31 mouse cellular contexts compared by ENCODE assay signal in genomic region chr15:89350447-89350846, GRCm38 (mm10). TPM values are rescaled to one million over a fixed set of nuclear protein-coding genes. Genes with fewer than 3 reads are reported as not detected.
A peak's percentile ranks its signal among the peaks of the same experiment; 100 is the strongest.
DNase-seq lines count a peak whose midpoint lies in the region; ATAC-seq lines count a peak whose summit lies in the region.
"Had no signal": no experiment of that assay in that cellular context is flagged by ENCODE, and none has a peak within 500 bp of the region (broad histone marks: within the 10 kb centered on the region; RNA-seq: fewer than 3 reads in every experiment).

No protein-coding gene starts in this region.

- H3K27ac ChIP-seq in heart, embryonic 10.5 days, result no peak overlapping the region
- peak overlapping the region; percentile 53; the same call in 1 of the 2 replicates for H3K27ac ChIP-seq in limb, embryonic 12.5 days
- H3K27ac ChIP-seq in limb, embryonic 10.5 days, result no peak overlapping the region
- peak overlapping the region; percentile 32; the same call in 1 of the 2 replicates for H3K27ac ChIP-seq in heart, embryonic 16.5 days (ENCODE audit: low read length)
- H3K27ac ChIP-seq in midbrain, embryonic 15.5 days, result no peak overlapping the region
- H3K27ac ChIP-seq: embryonic facial prominence, embryonic 10.5 days; hindbrain, embryonic 15.5 days; liver, embryonic 15.5 days; neural tube, embryonic 13.5 days had no signal

- H3K4me1 ChIP-seq in heart, embryonic 10.5 days, result peaks cover 20% of the 10 kb centered on the region
- peaks cover 14% of the 10 kb centered on the region for H3K4me1 ChIP-seq in limb, embryonic 12.5 days (replicated peaks)
- H3K4me1 ChIP-seq in limb, embryonic 10.5 days, result peaks cover 17% of the 10 kb centered on the region
- peaks cover 11% of the 10 kb centered on the region for H3K4me1 ChIP-seq in heart, embryonic 16.5 days (ENCODE audit: control insufficient read depth, insufficient read depth, low read length)
- H3K4me1 ChIP-seq in midbrain, embryonic 15.5 days, result peaks cover 11% of the 10 kb centered on the region

- H3K36me3 ChIP-seq in heart, embryonic 10.5 days, result peaks cover 46% of the 10 kb centered on the region
- H3K36me3 ChIP-seq in limb, embryonic 12.5 days, result peaks cover 45% of the 10 kb centered on the region
- peaks cover 48% of the 10 kb centered on the region for H3K36me3 ChIP-seq in limb, embryonic 10.5 days
- H3K36me3 ChIP-seq in heart, embryonic 16.5 days (ENCODE audit: control insufficient read depth, insufficient read depth), result peaks cover 33% of the 10 kb centered on the region
- H3K36me3 ChIP-seq in midbrain, embryonic 15.5 days (replicated peaks), result peaks cover 21% of the 10 kb centered on the region

- WGBS in heart, embryonic 10.5 days, result 71% methylated on average over 5 of the region's 5 CpGs
- 84% methylated on average over 5 of the region's 5 CpGs for WGBS in limb, embryonic 12.5 days
- WGBS in limb, embryonic 10.5 days, result 90% methylated on average over 5 of the region's 5 CpGs
- WGBS in heart, embryonic 16.5 days, result 80% methylated on average over 5 of the region's 5 CpGs
- WGBS in midbrain, embryonic 15.5 days, result 90% methylated on average over 5 of the region's 5 CpGs

- no peak overlapping the region for H3K4me3 ChIP-seq in heart, embryonic 10.5 days
- H3K4me3 ChIP-seq in limb, embryonic 12.5 days (replicated peaks), result no peak overlapping the region
- H3K4me3 ChIP-seq in limb, embryonic 10.5 days, result no peak overlapping the region
- H3K4me3 ChIP-seq in heart, embryonic 16.5 days (ENCODE audit: low read length), result no peak overlapping the region
- no peak overlapping the region for H3K4me3 ChIP-seq in midbrain, embryonic 15.5 days
- H3K4me3 ChIP-seq: embryonic facial prominence, embryonic 10.5 days; hindbrain, embryonic 15.5 days; liver, embryonic 15.5 days; myocyte; neural tube, embryonic 13.5 days had no signal

- H3K9ac ChIP-seq in limb, embryonic 12.5 days (replicated peaks), result no peak overlapping the region
- H3K9ac ChIP-seq in heart, embryonic 16.5 days (ENCODE audit: low read length), result no peak overlapping the region
- H3K9ac ChIP-seq in midbrain, embryonic 15.5 days, result no peak overlapping the region
- H3K9ac ChIP-seq: forebrain, postnatal 0 days; hindbrain, embryonic 15.5 days; liver, embryonic 15.5 days; neural tube, embryonic 13.5 days had no signal

- H3K4me2 ChIP-seq in limb, embryonic 12.5 days, result no peak overlapping the region
- no peak overlapping the region for H3K4me2 ChIP-seq in heart, embryonic 16.5 days (ENCODE audit: low read depth, low read length)
- no peak overlapping the region for H3K4me2 ChIP-seq in midbrain, embryonic 15.5 days
- H3K4me2 ChIP-seq: hindbrain, embryonic 15.5 days; liver, embryonic 15.5 days; neural tube, embryonic 13.5 days had no signal

- DNase-seq in heart, adult 18-20 months, result peak; percentile 36 to 38
- no peak for DNase-seq in heart, embryonic 10.5 days (ENCODE audit: low spot score)
- DNase-seq in limb, embryonic 10.5 days (ENCODE audit: low spot score), result no peak
- DNase-seq in lung, postnatal 36 days, result peak; percentile 45
- DNase-seq: cerebellum, adult 11 months; cerebellum, adult 9-11 months; forebrain, postnatal 0 days; gastrocnemius, postnatal 36 days; kidney, adult 8-10 months; layer of hippocampus, postnatal 36 days; retina, postnatal 1 day; right cerebral cortex, postnatal 25 days; thymus, postnatal 25 days had no signal

- H3K9me3 ChIP-seq in heart, embryonic 10.5 days, result no peaks in the 10 kb centered on the region
- no peaks in the 10 kb centered on the region for H3K9me3 ChIP-seq in limb, embryonic 12.5 days
- no peaks in the 10 kb centered on the region for H3K9me3 ChIP-seq in limb, embryonic 10.5 days (replicated peaks)
- H3K9me3 ChIP-seq in heart, embryonic 16.5 days (replicated peaks; ENCODE audit: control insufficient read depth, low read length), result no peaks in the 10 kb centered on the region
- H3K9me3 ChIP-seq in midbrain, embryonic 15.5 days, result no peaks in the 10 kb centered on the region
- H3K9me3 ChIP-seq: embryonic facial prominence, embryonic 10.5 days; hindbrain, embryonic 15.5 days; liver, embryonic 15.5 days; neural tube, embryonic 13.5 days had no signal

- no peak for ATAC-seq in limb, embryonic 12.5 days (ENCODE audit: insufficient number of reproducible peaks, insufficient read depth, low FRiP score, low TSS enrichment, low read depth)
- no peak for ATAC-seq in heart, embryonic 16.5 days (replicated peaks; ENCODE audit: extremely low read depth, insufficient read depth, low FRiP score)
- no peak for ATAC-seq in midbrain, embryonic 15.5 days (replicated peaks)
- ATAC-seq: forebrain, postnatal 0 days; midbrain, embryonic 16.5 days had no signal

- H3K27me3 ChIP-seq in heart, embryonic 10.5 days (ENCODE audit: insufficient read depth, poor library complexity, severe bottlenecking), result no peaks in the 10 kb centered on the region
- H3K27me3 ChIP-seq in limb, embryonic 12.5 days, result no peaks in the 10 kb centered on the region
- H3K27me3 ChIP-seq in limb, embryonic 10.5 days (ENCODE audit: low read depth, poor library complexity, severe bottlenecking), result no peaks in the 10 kb centered on the region
- H3K27me3 ChIP-seq in heart, embryonic 16.5 days (ENCODE audit: control insufficient read depth, insufficient read depth, low read length), result no peaks in the 10 kb centered on the region
- no peaks in the 10 kb centered on the region for H3K27me3 ChIP-seq in midbrain, embryonic 15.5 days (replicated peaks)
- H3K27me3 ChIP-seq: hindbrain, embryonic 15.5 days; liver, embryonic 15.5 days; neural tube, embryonic 13.5 days had no signal

RNA-seq across cellular contexts. Expression of gene Lmf2, which starts 5.0 kb away (rescaled TPM):
- 10 to 100 TPM; 25.8 to 26.1 TPM for total RNA-seq in heart, adult 18-20 months (2021)
- 51.5 and 55.2 TPM in 2 replicates for polyA plus RNA-seq in heart, embryonic 10.5 days (2016; fragmentation: Nextera tagmentation; extraction: Ambion mirVana)
- polyA plus RNA-seq in limb, embryonic 12.5 days (2016; fragmentation: Nextera tagmentation; extraction: Ambion mirVana), result 43.3 and 47.4 TPM in 2 replicates
- 40.8 and 45.1 TPM in 2 replicates for polyA plus RNA-seq in limb, embryonic 10.5 days (2016; fragmentation: Nextera tagmentation; extraction: Ambion mirVana)
- 54.5 and 56.5 TPM in 2 replicates for polyA plus RNA-seq in heart, embryonic 16.5 days (2015; fragmentation: Nextera tagmentation; extraction: Ambion mirVana)
- 30.5 and 35.0 TPM in 2 replicates for polyA plus RNA-seq in midbrain, embryonic 15.5 days (2015; fragmentation: Nextera tagmentation; extraction: Ambion mirVana)

RNA-seq across cellular contexts. Expression of gene Ncaph2, which starts 5.1 kb away (rescaled TPM):
- 10 to 100 TPM; 50.7 to 62.9 TPM for total RNA-seq in heart, adult 18-20 months (2021)
- polyA plus RNA-seq in heart, embryonic 10.5 days (2016; fragmentation: Nextera tagmentation; extraction: Ambion mirVana), result 137 and 150 TPM in 2 replicates
- polyA plus RNA-seq in limb, embryonic 12.5 days (2016; fragmentation: Nextera tagmentation; extraction: Ambion mirVana), result 175 and 183 TPM in 2 replicates
- polyA plus RNA-seq in limb, embryonic 10.5 days (2016; fragmentation: Nextera tagmentation; extraction: Ambion mirVana), result 197 and 200 TPM in 2 replicates
- polyA plus RNA-seq in heart, embryonic 16.5 days (2015; fragmentation: Nextera tagmentation; extraction: Ambion mirVana), result 101 and 108 TPM in 2 replicates
- polyA plus RNA-seq in midbrain, embryonic 15.5 days (2015; fragmentation: Nextera tagmentation; extraction: Ambion mirVana), result 115 and 121 TPM in 2 replicates

RNA-seq across cellular contexts. Expression of gene Miox, which starts 16.2 kb away (rescaled TPM):
- not detected for total RNA-seq in heart, adult 18-20 months (2021)
- not detected in 2 replicates for polyA plus RNA-seq in heart, embryonic 10.5 days (2016; fragmentation: Nextera tagmentation; extraction: Ambion mirVana)
- polyA plus RNA-seq in limb, embryonic 12.5 days (2016; fragmentation: Nextera tagmentation; extraction: Ambion mirVana), result not detected in 2 replicates
- polyA plus RNA-seq in limb, embryonic 10.5 days (2016; fragmentation: Nextera tagmentation; extraction: Ambion mirVana), result not detected in 2 replicates
- not detected in 2 replicates for polyA plus RNA-seq in heart, embryonic 16.5 days (2015; fragmentation: Nextera tagmentation; extraction: Ambion mirVana)
- not detected in 2 replicates for polyA plus RNA-seq in midbrain, embryonic 15.5 days (2015; fragmentation: Nextera tagmentation; extraction: Ambion mirVana)
- total RNA-seq: adrenal gland, postnatal 36 days; common myeloid progenitor, adult 5-6 weeks; forebrain, postnatal 0 days; gastrocnemius, postnatal 36 days; heart, postnatal 14 days; layer of hippocampus, adult 8-10 months; layer of hippocampus, postnatal 36 days; left cerebral cortex, postnatal 10 days; megakaryocyte-erythroid progenitor cell, adult 5-6 weeks had no signal
- polyA plus RNA-seq: embryonic facial prominence, embryonic 10.5 days; forebrain, postnatal 0 days; hindbrain, embryonic 15.5 days; intestine, embryonic 14.5 days; limb, embryonic 14.5 days; midbrain, embryonic 16.5 days; neural tube, embryonic 13.5 days; stomach, embryonic 14.5 days had no signal

RNA-seq across cellular contexts. Expression of gene Sco2, which starts 23.2 kb away (rescaled TPM):
- 10 to 100 TPM; 29.0 to 30.9 TPM for total RNA-seq in heart, adult 18-20 months (2021)
- polyA plus RNA-seq in heart, embryonic 10.5 days (2016; fragmentation: Nextera tagmentation; extraction: Ambion mirVana), result 8.1 TPM in 2 replicates
- polyA plus RNA-seq in limb, embryonic 12.5 days (2016; fragmentation: Nextera tagmentation; extraction: Ambion mirVana), result 4.2 and 5.3 TPM in 2 replicates
- polyA plus RNA-seq in limb, embryonic 10.5 days (2016; fragmentation: Nextera tagmentation; extraction: Ambion mirVana), result 7.4 and 9.0 TPM in 2 replicates
- 10.0 and 11.9 TPM in 2 replicates for polyA plus RNA-seq in heart, embryonic 16.5 days (2015; fragmentation: Nextera tagmentation; extraction: Ambion mirVana)
- polyA plus RNA-seq in midbrain, embryonic 15.5 days (2015; fragmentation: Nextera tagmentation; extraction: Ambion mirVana), result 15.7 and 15.8 TPM in 2 replicates

RNA-seq across cellular contexts. Expression of gene Tymp, which starts 26.4 kb away (rescaled TPM):
- total RNA-seq in heart, adult 18-20 months (2021), result under 1 TPM; 0.49 to 0.50 TPM
- 1.3 and 1.4 TPM in 2 replicates for polyA plus RNA-seq in heart, embryonic 10.5 days (2016; fragmentation: Nextera tagmentation; extraction: Ambion mirVana)
- polyA plus RNA-seq in limb, embryonic 12.5 days (2016; fragmentation: Nextera tagmentation; extraction: Ambion mirVana), result 1.5 TPM in 2 replicates
- 1.2 and 1.5 TPM in 2 replicates for polyA plus RNA-seq in limb, embryonic 10.5 days (2016; fragmentation: Nextera tagmentation; extraction: Ambion mirVana)
- polyA plus RNA-seq in heart, embryonic 16.5 days (2015; fragmentation: Nextera tagmentation; extraction: Ambion mirVana), result 0.92 and 0.97 TPM in 2 replicates
- polyA plus RNA-seq in midbrain, embryonic 15.5 days (2015; fragmentation: Nextera tagmentation; extraction: Ambion mirVana), result 2.1 and 2.7 TPM in 2 replicates
- total RNA-seq: megakaryocyte-erythroid progenitor cell, adult 5-6 weeks had no signal

Comparison
In these comparisons a context has a peak if more than half of its experiments do, and no peak if none do; other contexts are left out.
1. DNase-seq: peak in heart, adult 18-20 months (2 of 2) and lung, postnatal 36 days (single experiment); none in heart, embryonic 10.5 days (single experiment) and limb, embryonic 10.5 days (single experiment).
2. H3K27ac ChIP-seq: peak in limb, embryonic 12.5 days (single experiment) and heart, embryonic 16.5 days (single experiment); none in heart, embryonic 10.5 days (single experiment), limb, embryonic 10.5 days (single experiment) and midbrain, embryonic 15.5 days (single experiment).